Mouse (Mus musculus): Measurements from ENCODE around the gene Sstr4. TPM values are rescaled to one million over a fixed set of nuclear protein-coding genes. Genes with fewer than 3 reads are reported as not detected.

Gene Sstr4
- polyA plus RNA-seq, 1 experiment from 2014 or later, result 2.6 TPM

GRCm38 (mm10) chr2:148386927-148387326 lies 8.2 kb upstream of the Sstr4 start:
- no peak overlapping the region for H3K9ac ChIP-seq (replicated peaks; ENCODE audit: low read length)
- H3K36me3 ChIP-seq (ENCODE audit: control insufficient read depth, insufficient read depth, low read length), result no peaks in the 10 kb centered on the region
- no peaks in the 10 kb centered on the region for H3K27me3 ChIP-seq (ENCODE audit: control insufficient read depth, insufficient read depth, low read length)
- DNase-seq (no peak), ATAC-seq (ENCODE audit: low FRiP score, low TSS enrichment) (no peak)
- no peak overlapping the region for H3K27ac ChIP-seq (replicated peaks; ENCODE audit: low read depth, low read length)
- no peak overlapping the region for H3K4me2 ChIP-seq (ENCODE audit: low read length)
- WGBS, result 89% methylated on average over 2 of the region's 2 CpGs
- no peaks in the 10 kb centered on the region for H3K9me3 ChIP-seq (ENCODE audit: control insufficient read depth, low read length)
- no peak overlapping the region for H3K4me3 ChIP-seq (replicated peaks; ENCODE audit: low read depth, low read length)
- no peaks in the 10 kb centered on the region for H3K4me1 ChIP-seq (ENCODE audit: control insufficient read depth, insufficient read depth, low read length)

GRCm38 (mm10) chr2:148387652-148388581 lies 7.2 kb upstream of the Sstr4 start:
- H3K36me3 ChIP-seq (ENCODE audit: control insufficient read depth, insufficient read depth, low read length), result no peaks in the 10 kb centered on the region
- H3K9me3 ChIP-seq (ENCODE audit: control insufficient read depth, low read length), result no peaks in the 10 kb centered on the region
- no peak for ATAC-seq (ENCODE audit: low FRiP score, low TSS enrichment)
- H3K4me3 ChIP-seq (replicated peaks; ENCODE audit: low read depth, low read length), result no peak overlapping the region
- 74% methylated on average over 6 of the region's 6 CpGs for WGBS
- H3K4me1 ChIP-seq (ENCODE audit: control insufficient read depth, insufficient read depth, low read length), result no peaks in the 10 kb centered on the region
- no peak overlapping the region for H3K27ac ChIP-seq (replicated peaks; ENCODE audit: low read depth, low read length)
- H3K27me3 ChIP-seq (ENCODE audit: control insufficient read depth, insufficient read depth, low read length), result no peaks in the 10 kb centered on the region
- H3K9ac ChIP-seq (replicated peaks; ENCODE audit: low read length), result no peak overlapping the region
- no peak for DNase-seq
- no peak overlapping the region for H3K4me2 ChIP-seq (ENCODE audit: low read length)

DNA sequence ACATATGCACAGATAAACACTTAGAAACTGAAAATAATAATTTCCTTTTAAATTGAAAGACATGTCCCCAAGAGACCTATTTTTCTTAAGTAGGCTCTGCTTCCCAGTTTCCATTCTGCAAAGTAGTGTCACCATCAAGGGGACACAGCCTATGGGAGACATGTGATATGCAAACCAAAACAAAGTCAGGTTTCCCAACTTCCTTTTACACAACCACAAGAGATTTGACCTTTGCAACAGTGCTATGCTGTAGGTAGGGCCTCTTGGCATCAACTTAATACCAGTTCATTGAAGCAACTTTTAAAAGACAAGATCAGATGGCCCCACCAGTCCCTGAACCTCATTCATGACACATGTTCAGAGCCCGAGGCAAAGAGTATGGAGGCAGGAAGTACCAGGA lies 2.0 kb upstream of the Sstr4 start:
- H3K36me3 ChIP-seq (ENCODE audit: control insufficient read depth, insufficient read depth, low read length), result no peaks in the 10 kb centered on the region
- no peaks in the 10 kb centered on the region for H3K4me1 ChIP-seq (ENCODE audit: control insufficient read depth, insufficient read depth, low read length)
- no peak overlapping the region for H3K4me2 ChIP-seq (ENCODE audit: low read length)
- 84% methylated on average over 1 of the region's 1 CpGs for WGBS
- peaks cover 13% of the 10 kb centered on the region; the same call in 1 of the 2 replicates for H3K27me3 ChIP-seq (ENCODE audit: control insufficient read depth, insufficient read depth, low read length)
- H3K4me3 ChIP-seq (replicated peaks; ENCODE audit: low read depth, low read length), result no peak overlapping the region
- H3K9ac ChIP-seq (replicated peaks; ENCODE audit: low read length), result no peak overlapping the region
- H3K27ac ChIP-seq (replicated peaks; ENCODE audit: low read depth, low read length), result no peak overlapping the region
- H3K9me3 ChIP-seq (ENCODE audit: control insufficient read depth, low read length), result no peaks in the 10 kb centered on the region
- ATAC-seq (ENCODE audit: low FRiP score, low TSS enrichment) (no peak), DNase-seq (no peak)

- ATAC-seq (ENCODE audit: low FRiP score, low TSS enrichment) (no peak), DNase-seq (no peak)
- Histone ChIP-seq H3K27me3 (ENCODE audit: control insufficient read depth, insufficient read depth, low read length) (peaks cover 13% of the 10 kb centered on the region; the same call in 1 of the 2 replicates), H3K36me3 (ENCODE audit: control insufficient read depth, insufficient read depth, low read length) (no peaks in the 10 kb centered on the region), H3K4me3 (replicated peaks; ENCODE audit: low read depth, low read length) (no peak overlapping the region), H3K4me2 (ENCODE audit: low read length) (no peak overlapping the region), H3K27ac (replicated peaks; ENCODE audit: low read depth, low read length) (no peak overlapping the region), H3K9me3 (ENCODE audit: control insufficient read depth, low read length) (no peaks in the 10 kb centered on the region), H3K9ac (replicated peaks; ENCODE audit: low read length) (no peak overlapping the region), H3K4me1 (ENCODE audit: control insufficient read depth, insufficient read depth, low read length) (no peaks in the 10 kb centered on the region)
These were observed 1.3 kb upstream of the Sstr4 start for GRCm38 (mm10) chr2:148393846-148394245.

DNA sequence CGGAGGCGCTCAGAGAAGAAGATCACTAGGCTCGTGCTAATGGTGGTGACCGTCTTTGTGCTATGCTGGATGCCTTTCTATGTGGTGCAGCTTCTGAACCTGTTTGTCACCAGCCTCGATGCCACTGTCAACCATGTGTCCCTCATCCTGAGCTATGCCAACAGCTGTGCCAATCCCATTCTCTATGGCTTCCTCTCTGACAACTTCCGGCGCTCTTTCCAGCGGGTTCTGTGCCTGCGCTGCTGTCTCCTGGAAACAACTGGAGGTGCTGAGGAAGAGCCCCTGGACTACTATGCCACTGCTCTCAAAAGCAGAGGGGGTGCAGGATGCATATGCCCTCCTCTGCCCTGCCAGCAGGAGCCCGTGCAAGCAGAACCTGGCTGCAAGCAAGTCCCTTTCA lies 1.1 kb downstream of the Sstr4 start:
- ATAC-seq (ENCODE audit: low FRiP score, low TSS enrichment), result no peak
- Histone ChIP-seq H3K4me1 (ENCODE audit: control insufficient read depth, insufficient read depth, low read length) (no peaks in the 10 kb centered on the region), H3K4me3 (replicated peaks; ENCODE audit: low read depth, low read length) (peak overlapping the region; percentile 52), H3K27me3 (ENCODE audit: control insufficient read depth, insufficient read depth, low read length) (peaks cover 13% of the 10 kb centered on the region; the same call in 1 of the 2 replicates), H3K36me3 (ENCODE audit: control insufficient read depth, insufficient read depth, low read length) (no peaks in the 10 kb centered on the region), H3K9ac (replicated peaks; ENCODE audit: low read length) (no peak overlapping the region), H3K27ac (replicated peaks; ENCODE audit: low read depth, low read length) (no peak overlapping the region), H3K4me2 (ENCODE audit: low read length) (peak overlapping the region; percentile 91), H3K9me3 (ENCODE audit: control insufficient read depth, low read length) (no peaks in the 10 kb centered on the region)
- DNase-seq, result no peak
- WGBS, result 75% methylated on average over 10 of the region's 10 CpGs

- DNase-seq (no peak), ATAC-seq (ENCODE audit: low FRiP score, low TSS enrichment) (no peak)
- Histone ChIP-seq H3K27ac (replicated peaks; ENCODE audit: low read depth, low read length) (no peak overlapping the region), H3K4me1 (ENCODE audit: control insufficient read depth, insufficient read depth, low read length) (no peaks in the 10 kb centered on the region), H3K4me2 (ENCODE audit: low read length) (no peak overlapping the region), H3K9ac (replicated peaks; ENCODE audit: low read length) (no peak overlapping the region), H3K9me3 (ENCODE audit: control insufficient read depth, low read length) (no peaks in the 10 kb centered on the region), H3K36me3 (ENCODE audit: control insufficient read depth, insufficient read depth, low read length) (no peaks in the 10 kb centered on the region), H3K27me3 (ENCODE audit: control insufficient read depth, insufficient read depth, low read length) (peaks cover 13% of the 10 kb centered on the region; the same call in 1 of the 2 replicates), H3K4me3 (replicated peaks; ENCODE audit: low read depth, low read length) (no peak overlapping the region)
- WGBS, result 74% methylated on average over 11 of the region's 11 CpGs
These were observed 2.1 kb downstream of the Sstr4 start for GRCm38 (mm10) chr2:148397015-148397783.

- Histone ChIP-seq H3K27ac (replicated peaks; ENCODE audit: low read depth, low read length) (no peak overlapping the region), H3K4me3 (replicated peaks; ENCODE audit: low read depth, low read length) (no peak overlapping the region), H3K9ac (replicated peaks; ENCODE audit: low read length) (no peak overlapping the region), H3K4me2 (ENCODE audit: low read length) (no peak overlapping the region), H3K4me1 (ENCODE audit: control insufficient read depth, insufficient read depth, low read length) (no peaks in the 10 kb centered on the region), H3K27me3 (ENCODE audit: control insufficient read depth, insufficient read depth, low read length) (peaks cover 13% of the 10 kb centered on the region; the same call in 1 of the 2 replicates), H3K36me3 (ENCODE audit: control insufficient read depth, insufficient read depth, low read length) (no peaks in the 10 kb centered on the region), H3K9me3 (ENCODE audit: control insufficient read depth, low read length) (no peaks in the 10 kb centered on the region)
- ATAC-seq (ENCODE audit: low FRiP score, low TSS enrichment) (no peak), DNase-seq (no peak)
- 95% methylated on average over 1 of the region's 1 CpGs for WGBS
These were observed 2.6 kb downstream of the Sstr4 start for GRCm38 (mm10) chr2:148397784-148398100.

DNA sequence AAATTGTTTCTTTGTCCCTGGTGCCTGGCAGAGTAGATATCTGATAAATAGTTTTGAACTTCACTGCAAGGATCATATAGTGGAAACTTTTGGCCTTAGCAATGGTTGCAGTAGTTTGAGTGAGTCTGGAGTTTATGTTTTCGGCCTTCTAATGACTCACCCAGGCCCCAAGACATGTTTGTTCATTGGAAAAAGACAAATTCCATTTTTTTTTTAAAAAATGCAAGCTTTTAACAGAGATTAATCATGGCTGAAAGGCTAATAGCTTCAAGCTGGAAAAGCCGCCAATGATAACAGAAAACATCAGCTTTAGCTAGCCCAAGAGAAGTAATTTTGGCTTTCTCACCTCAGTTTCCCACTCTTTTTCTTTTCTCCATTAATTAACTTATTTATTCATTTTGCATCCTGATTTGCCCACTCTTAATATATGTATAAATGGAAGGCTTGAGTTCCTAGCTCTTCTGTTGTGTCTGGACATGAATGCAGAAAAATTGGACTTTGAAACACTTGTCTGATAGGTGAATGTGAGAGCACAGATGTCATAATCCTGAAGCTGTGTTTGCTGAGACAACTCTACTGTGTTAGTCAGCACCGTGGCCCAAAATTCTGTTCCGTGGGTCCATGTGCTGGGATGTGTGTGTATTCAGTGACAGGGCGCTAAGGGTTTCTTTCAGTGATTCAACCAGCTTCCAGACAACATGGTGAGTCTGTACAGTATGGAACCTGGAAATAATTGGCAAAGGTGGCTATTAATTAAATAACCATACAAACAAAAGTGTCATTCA lies 3.9 kb downstream of the Sstr4 start:
- 93% methylated on average over 5 of the region's 5 CpGs for WGBS
- no peak overlapping the region for H3K27ac ChIP-seq (replicated peaks; ENCODE audit: low read depth, low read length)
- H3K36me3 ChIP-seq (ENCODE audit: control insufficient read depth, insufficient read depth, low read length), result no peaks in the 10 kb centered on the region
- H3K27me3 ChIP-seq (ENCODE audit: control insufficient read depth, insufficient read depth, low read length), result peaks cover 10% of the 10 kb centered on the region; the same call in 1 of the 2 replicates
- DNase-seq (no peak), ATAC-seq (ENCODE audit: low FRiP score, low TSS enrichment) (no peak)
- no peaks in the 10 kb centered on the region for H3K4me1 ChIP-seq (ENCODE audit: control insufficient read depth, insufficient read depth, low read length)
- no peaks in the 10 kb centered on the region for H3K9me3 ChIP-seq (ENCODE audit: control insufficient read depth, low read length)
- H3K4me2 ChIP-seq (ENCODE audit: low read length), result no peak overlapping the region
- H3K9ac ChIP-seq (replicated peaks; ENCODE audit: low read length), result no peak overlapping the region
- H3K4me3 ChIP-seq (replicated peaks; ENCODE audit: low read depth, low read length), result no peak overlapping the region

All from midbrain, embryonic 14.5 days (tissue).